ENCODE assay signal across 13 mouse cellular contexts in genomic region chr13:86345931-86346330, GRCm38 (mm10).
"Had no signal": no experiment of that assay in that cellular context is flagged by ENCODE, and none has a peak within 500 bp of the region (broad histone marks: within the 10 kb centered on the region; RNA-seq: fewer than 3 reads in every experiment).

No protein-coding gene starts in this region.

- DNase-seq: liver, postnatal 0 days; lung, adult 2 months; lung, postnatal 14 days; lung, postnatal 36 days; midbrain, embryonic 14.5 days; retina, postnatal 1 day; right cerebral cortex, adult 18-20 months; right cerebral cortex, postnatal 25 days; right cerebral cortex, postnatal 4 days; spleen, adult 18-20 months; thymus, adult 18-20 months; thymus, postnatal 14 days; thymus, postnatal 36 days had no signal
